Mouse (Mus musculus): ENCODE data around the gene Fv1. TPM values are rescaled to one million over a fixed set of nuclear protein-coding genes. Genes with fewer than 3 reads are reported as not detected.
A peak's percentile ranks its signal among the peaks of the same experiment; 100 is the strongest.
"Not testable (repeated sequence)": the region's sequence is repeated elsewhere in the genome, so short reads cannot be mapped to it uniquely, and the experiment has no call there.

The Fv1 gene
- polyA plus RNA-seq, 1 experiment, result 1.8 TPM

DNA sequence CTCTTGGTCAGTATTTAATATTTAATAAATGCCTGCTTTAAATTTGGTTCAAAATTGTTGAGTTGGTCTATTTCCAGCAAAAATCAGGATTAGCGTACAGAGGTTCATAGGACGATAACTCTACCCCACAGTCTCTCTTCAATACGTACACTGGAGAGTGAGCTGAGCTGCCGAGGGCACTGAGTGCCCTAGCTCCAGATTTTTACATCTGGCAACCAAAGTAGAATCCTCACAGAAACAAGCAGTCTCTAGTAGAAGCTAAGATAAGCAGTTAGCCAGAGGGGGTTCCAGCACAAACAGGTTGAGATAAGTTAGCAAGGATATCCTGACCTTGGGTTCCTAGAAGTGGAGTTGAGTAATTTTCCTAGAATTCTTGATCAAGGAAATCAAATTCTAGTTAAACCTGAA, 20.2 kb upstream of the Fv1 start:
- Histone ChIP-seq H3K4me3 (ENCODE audit: control insufficient read depth, low read depth, low read length) (peak overlapping the region; percentile 100), H3K27me3 (ENCODE audit: control insufficient read depth, insufficient read depth, low read length) (no peaks in the 10 kb centered on the region), H3K4me1 (ENCODE audit: control insufficient read depth, insufficient read depth, low read length) (peaks cover 2% of the 10 kb centered on the region; the same call in 1 of the 2 replicates), H3K27ac (ENCODE audit: control insufficient read depth, insufficient read depth, low read depth, low read length) (peak overlapping the region; percentile 95), H3K36me3 (ENCODE audit: control insufficient read depth, insufficient read depth, low read length) (no peaks in the 10 kb centered on the region)
- TF ChIP-seq POLR2A (IDR thresholded peaks at IDR 0.05; ENCODE audit: control insufficient read depth, low read depth, low read length), result no peak
- no peak for TF ChIP-seq CTCF (IDR thresholded peaks at IDR 0.05; ENCODE audit: control insufficient read depth, insufficient read depth, insufficient replicate concordance, low read depth, low read length)

- Histone ChIP-seq H3K27ac (ENCODE audit: control insufficient read depth, insufficient read depth, low read depth, low read length) (no peak overlapping the region), H3K4me3 (ENCODE audit: control insufficient read depth, low read depth, low read length) (no peak overlapping the region), H3K4me1 (ENCODE audit: control insufficient read depth, insufficient read depth, low read length) (peaks cover 2% of the 10 kb centered on the region; the same call in 1 of the 2 replicates), H3K27me3 (ENCODE audit: control insufficient read depth, insufficient read depth, low read length) (no peaks in the 10 kb centered on the region), H3K36me3 (ENCODE audit: control insufficient read depth, insufficient read depth, low read length) (no peaks in the 10 kb centered on the region)
- TF ChIP-seq POLR2A (IDR thresholded peaks at IDR 0.05; ENCODE audit: control insufficient read depth, low read depth, low read length) (no peak), CTCF (IDR thresholded peaks at IDR 0.05; ENCODE audit: control insufficient read depth, insufficient read depth, insufficient replicate concordance, low read depth, low read length) (no peak)
Measured at GRCm38 (mm10) chr4:147850776-147851175, 18.0 kb upstream of the Fv1 start.

DNA sequence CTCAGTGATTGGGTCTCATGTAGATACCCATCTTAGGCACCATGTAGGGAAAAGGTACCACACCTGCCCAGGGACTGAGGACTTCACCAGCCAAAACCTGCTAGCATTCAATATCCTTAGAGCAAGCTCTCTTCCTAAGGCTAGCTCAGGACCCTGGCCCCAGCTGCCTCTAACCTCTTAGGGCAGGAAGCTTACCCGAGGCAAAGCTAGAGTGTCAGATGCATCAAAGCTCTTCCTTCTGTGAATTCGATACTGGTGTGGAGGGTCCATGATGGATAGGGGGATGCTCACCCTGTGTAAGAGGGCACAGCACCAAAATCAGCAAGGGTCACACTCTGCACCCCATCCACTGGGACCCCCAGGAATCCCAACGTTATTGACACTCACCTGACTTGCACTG, 6.7 kb upstream of the Fv1 start:
- Histone ChIP-seq H3K4me1 (ENCODE audit: control insufficient read depth, insufficient read depth, low read length) (no peaks in the 10 kb centered on the region), H3K27ac (ENCODE audit: control insufficient read depth, insufficient read depth, low read depth, low read length) (no peak overlapping the region), H3K36me3 (ENCODE audit: control insufficient read depth, insufficient read depth, low read length) (peaks cover 2% of the 10 kb centered on the region; the same call in 1 of the 2 replicates), H3K27me3 (ENCODE audit: control insufficient read depth, insufficient read depth, low read length) (no peaks in the 10 kb centered on the region), H3K4me3 (ENCODE audit: control insufficient read depth, low read depth, low read length) (no peak overlapping the region)
- TF ChIP-seq POLR2A (IDR thresholded peaks at IDR 0.05; ENCODE audit: control insufficient read depth, low read depth, low read length) (no peak), CTCF (IDR thresholded peaks at IDR 0.05; ENCODE audit: control insufficient read depth, insufficient read depth, insufficient replicate concordance, low read depth, low read length) (no peak)

DNA sequence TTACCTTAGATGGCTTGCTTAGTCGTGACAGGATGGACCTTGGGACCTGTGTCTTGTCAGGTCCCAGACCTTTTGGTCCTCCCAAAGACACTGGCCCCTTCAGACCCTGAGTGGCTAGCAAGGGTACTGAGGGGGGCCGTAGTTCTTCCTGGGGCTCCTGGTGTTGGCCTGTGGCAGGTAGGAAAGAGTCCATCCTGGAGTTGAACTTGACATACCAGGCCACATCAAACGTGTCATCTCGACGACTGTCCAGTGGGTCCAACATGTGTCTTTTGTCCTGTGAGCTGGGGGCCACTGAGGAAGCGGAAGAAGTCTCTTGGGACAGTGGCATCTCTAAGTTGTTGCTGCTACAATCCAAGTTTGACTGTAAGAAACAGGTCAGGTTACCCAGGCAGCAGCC, 3.1 kb upstream of the Fv1 start:
- H3K27ac ChIP-seq (ENCODE audit: control insufficient read depth, insufficient read depth, low read depth, low read length), result peak overlapping the region; percentile 46
- H3K4me3 ChIP-seq (ENCODE audit: control insufficient read depth, low read depth, low read length), result no peak overlapping the region
- no peak for TF ChIP-seq POLR2A (IDR thresholded peaks at IDR 0.05; ENCODE audit: control insufficient read depth, low read depth, low read length)
- TF ChIP-seq CTCF (IDR thresholded peaks at IDR 0.05; ENCODE audit: control insufficient read depth, insufficient read depth, insufficient replicate concordance, low read depth, low read length), result no peak
- peaks cover 12% of the 10 kb centered on the region for H3K4me1 ChIP-seq (ENCODE audit: control insufficient read depth, insufficient read depth, low read length)
- H3K27me3 ChIP-seq (ENCODE audit: control insufficient read depth, insufficient read depth, low read length), result no peaks in the 10 kb centered on the region
- H3K36me3 ChIP-seq (ENCODE audit: control insufficient read depth, insufficient read depth, low read length), result peaks cover 2% of the 10 kb centered on the region; the same call in 1 of the 2 replicates

DNA sequence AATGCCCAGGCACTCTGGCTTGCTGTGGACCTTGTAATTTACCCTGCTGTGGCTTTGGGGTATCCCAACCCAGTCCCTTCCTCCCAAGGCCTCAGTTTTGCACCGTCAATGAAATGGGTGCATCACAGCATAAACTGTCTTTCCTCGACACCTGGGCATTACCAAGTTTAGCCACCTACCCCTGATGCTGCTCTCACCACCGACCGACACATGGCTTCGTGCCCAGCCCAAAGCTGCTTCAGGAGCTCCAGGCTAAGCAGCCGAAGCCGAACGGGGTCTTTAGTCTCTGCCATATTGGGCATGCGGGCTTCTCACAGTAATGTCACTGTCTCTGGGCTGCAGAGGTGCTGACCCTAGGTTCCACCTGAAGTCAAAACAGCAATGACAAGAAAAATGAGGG, 2.7 kb upstream of the Fv1 start:
- peaks cover 2% of the 10 kb centered on the region; the same call in 1 of the 2 replicates for H3K36me3 ChIP-seq (ENCODE audit: control insufficient read depth, insufficient read depth, low read length)
- TF ChIP-seq CTCF (IDR thresholded peaks at IDR 0.05; ENCODE audit: control insufficient read depth, insufficient read depth, insufficient replicate concordance, low read depth, low read length), result no peak
- TF ChIP-seq POLR2A (IDR thresholded peaks at IDR 0.05; ENCODE audit: control insufficient read depth, low read depth, low read length), result no peak
- H3K4me3 ChIP-seq (ENCODE audit: control insufficient read depth, low read depth, low read length), result no peak overlapping the region
- peaks cover 12% of the 10 kb centered on the region for H3K4me1 ChIP-seq (ENCODE audit: control insufficient read depth, insufficient read depth, low read length)
- H3K27me3 ChIP-seq (ENCODE audit: control insufficient read depth, insufficient read depth, low read length), result no peaks in the 10 kb centered on the region
- H3K27ac ChIP-seq (ENCODE audit: control insufficient read depth, insufficient read depth, low read depth, low read length), result peak overlapping the region; percentile 46

- H3K36me3 ChIP-seq (ENCODE audit: control insufficient read depth, insufficient read depth, low read length); H3K27me3 ChIP-seq (ENCODE audit: control insufficient read depth, insufficient read depth, low read length); H3K27ac ChIP-seq (ENCODE audit: control insufficient read depth, insufficient read depth, low read depth, low read length); H3K4me3 ChIP-seq (ENCODE audit: control insufficient read depth, low read depth, low read length): not testable (repeated sequence)
- peaks cover 12% of the 10 kb centered on the region for H3K4me1 ChIP-seq (ENCODE audit: control insufficient read depth, insufficient read depth, low read length)
Measured at GRCm38 (mm10) chr4:147866793-147867192, 2.0 kb upstream of the Fv1 start.

DNA sequence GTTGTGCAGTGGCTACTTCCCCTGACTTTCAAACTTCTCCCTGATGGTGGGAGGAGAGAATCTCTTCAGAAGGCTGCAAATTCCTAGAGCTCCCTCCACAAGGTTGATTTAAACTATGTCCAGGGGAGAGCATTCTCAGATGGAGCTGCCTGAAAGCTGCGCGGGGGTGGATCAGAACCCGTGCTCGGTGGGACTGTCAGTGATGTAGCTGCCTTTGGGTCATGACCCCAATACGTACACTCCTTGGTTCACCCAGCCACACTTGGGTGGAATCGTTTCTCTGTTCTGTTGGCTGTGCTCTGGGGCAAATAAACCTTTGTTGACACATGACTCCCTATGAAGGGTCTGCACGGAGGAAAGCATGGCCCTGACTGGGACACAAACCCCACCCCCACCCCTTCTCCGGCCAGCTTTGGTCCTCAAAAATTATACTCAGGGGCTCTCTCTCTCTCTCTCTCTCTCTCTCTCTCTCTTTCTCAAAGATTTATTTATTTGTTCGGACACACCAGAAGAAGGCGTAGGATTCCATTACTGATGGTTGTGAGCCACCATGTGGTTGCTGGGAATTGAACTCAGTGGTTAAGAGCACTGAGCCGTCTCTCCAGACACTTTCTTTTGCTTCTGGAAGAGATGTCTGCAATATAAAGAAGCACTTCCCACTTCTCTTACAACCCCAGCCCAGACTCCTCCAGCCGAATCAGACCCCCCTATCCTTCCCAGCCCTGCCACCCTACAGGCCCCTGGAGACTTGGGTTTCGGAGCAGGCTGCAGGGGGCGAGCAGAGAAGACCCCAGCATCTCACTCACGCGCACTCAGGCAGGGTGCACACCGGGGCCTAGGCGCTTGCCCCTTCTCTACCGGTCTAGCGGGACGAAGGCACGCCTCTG, 973 bp upstream of the Fv1 start:
- no peak for TF ChIP-seq CTCF (IDR thresholded peaks at IDR 0.05; ENCODE audit: control insufficient read depth, insufficient read depth, insufficient replicate concordance, low read depth, low read length)
- no peak for TF ChIP-seq POLR2A (IDR thresholded peaks at IDR 0.05; ENCODE audit: control insufficient read depth, low read depth, low read length)
- H3K4me1 ChIP-seq (ENCODE audit: control insufficient read depth, insufficient read depth, low read length), result peaks cover 12% of the 10 kb centered on the region
- no peaks in the 10 kb centered on the region for H3K27me3 ChIP-seq (ENCODE audit: control insufficient read depth, insufficient read depth, low read length)
- peak overlapping the region; percentile 98 for H3K4me3 ChIP-seq (ENCODE audit: control insufficient read depth, low read depth, low read length)
- H3K27ac ChIP-seq (ENCODE audit: control insufficient read depth, insufficient read depth, low read depth, low read length), result peak overlapping the region; percentile 93
- peaks cover 2% of the 10 kb centered on the region; the same call in 1 of the 2 replicates for H3K36me3 ChIP-seq (ENCODE audit: control insufficient read depth, insufficient read depth, low read length)

All from testis, adult 2 months (tissue).